Mouse (Mus musculus): ENCODE data around the gene Slc1a3.
"Not testable (repeated sequence)": the region's sequence is repeated elsewhere in the genome, so short reads cannot be mapped to it uniquely, and the experiment has no call there.

The Slc1a3 gene

GRCm38 (mm10) chr15:8706178-8706577 lies 4.4 kb downstream of the Slc1a3 start:
- no peak for DNase-seq

DNA sequence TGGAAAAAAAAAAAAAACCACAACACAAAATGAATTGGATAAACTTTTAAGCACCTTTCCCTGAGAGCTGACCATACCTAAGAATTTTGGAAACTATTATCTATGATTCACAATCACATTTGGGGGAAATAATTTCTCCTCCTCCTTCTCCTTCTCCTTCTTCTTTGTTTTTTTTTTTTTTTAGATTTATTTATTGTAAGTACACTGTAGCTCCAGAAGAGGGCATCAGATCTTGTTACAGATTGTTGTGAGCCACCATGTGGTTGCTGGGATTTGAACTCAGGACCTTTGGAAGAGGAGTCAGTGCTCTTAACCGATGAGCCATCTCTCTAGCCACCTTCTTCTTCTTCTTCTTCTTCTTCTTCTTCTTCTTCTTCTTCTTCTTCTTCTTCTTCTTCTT lies 5.0 kb downstream of the Slc1a3 start:
- not testable (repeated sequence) for DNase-seq

- no peak for DNase-seq
Measured at GRCm38 (mm10) chr15:8697976-8698375, 12.6 kb downstream of the Slc1a3 start.

- no peak for DNase-seq
Measured at GRCm38 (mm10) chr15:8697500-8697899, 13.1 kb downstream of the Slc1a3 start.

DNA sequence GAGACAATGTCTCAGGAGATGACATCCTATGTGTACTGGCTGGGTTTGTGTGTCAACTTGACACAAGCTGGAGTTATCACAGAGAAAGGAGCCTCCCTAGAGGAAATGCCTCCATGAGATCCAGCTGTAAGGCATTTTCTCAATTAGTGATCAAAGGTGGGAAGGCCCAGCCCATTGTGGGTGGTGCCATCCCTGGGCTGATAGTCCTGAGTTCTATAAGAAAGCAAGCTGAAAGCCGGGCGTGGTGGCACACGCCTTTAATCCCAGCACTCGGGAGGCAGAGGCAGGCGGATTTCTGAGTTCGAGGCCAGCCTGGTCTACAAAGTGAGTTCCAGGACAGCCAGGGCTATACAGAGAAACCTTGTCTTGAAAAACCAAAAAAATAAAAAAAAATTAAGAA lies 20.4 kb downstream of the Slc1a3 start:
- DNase-seq = not testable (repeated sequence)

GRCm38 (mm10) chr15:8686846-8687245 lies 23.7 kb downstream of the Slc1a3 start:
- DNase-seq = no peak

- DNase-seq = peak; percentile 57
Measured at GRCm38 (mm10) chr15:8685506-8685905, 25.1 kb downstream of the Slc1a3 start.

DNA sequence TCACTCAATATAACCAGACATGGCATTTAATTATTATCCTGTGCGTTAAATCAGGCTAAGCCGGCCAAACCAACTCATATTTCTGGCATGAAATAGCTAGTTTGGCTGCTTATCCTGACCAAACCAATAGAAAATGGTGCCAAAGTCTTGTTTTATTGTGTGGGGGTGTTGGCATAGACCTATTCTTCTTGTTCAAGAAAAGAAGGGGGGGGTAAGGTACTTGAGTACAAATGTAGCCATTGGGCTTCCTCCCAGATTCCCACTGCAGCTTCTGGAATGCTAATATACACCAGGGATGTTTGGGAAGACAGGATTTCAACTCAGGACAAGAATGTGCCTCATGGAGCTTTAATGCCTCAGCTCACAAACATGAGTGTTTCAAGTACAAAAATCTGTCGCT lies 26.3 kb downstream of the Slc1a3 start:
- DNase-seq = no peak

- DNase-seq = no peak
Measured at GRCm38 (mm10) chr15:8682871-8683270, 27.7 kb downstream of the Slc1a3 start.

GRCm38 (mm10) chr15:8682421-8682820 lies 28.1 kb downstream of the Slc1a3 start:
- DNase-seq = no peak

DNA sequence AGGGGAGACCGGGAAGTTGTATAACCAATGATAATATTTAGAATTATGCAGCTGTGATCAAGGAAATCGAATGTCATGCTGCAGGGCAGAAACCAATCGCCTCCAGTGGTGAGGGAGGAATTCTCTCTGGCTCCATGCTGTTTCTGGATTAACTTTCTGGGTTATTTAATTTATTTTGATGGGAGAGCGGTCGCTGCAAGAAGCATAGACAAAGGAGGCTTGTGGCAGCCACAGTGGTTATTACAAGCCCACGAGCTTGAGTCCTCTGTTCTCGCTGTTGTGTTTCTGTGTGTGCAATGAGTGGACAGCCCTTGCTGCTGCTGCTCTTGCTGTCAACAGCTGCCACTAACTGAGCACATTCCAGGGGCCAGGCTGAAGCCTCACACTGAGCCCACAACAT lies 28.6 kb downstream of the Slc1a3 start:
- no peak for DNase-seq

GRCm38 (mm10) chr15:8681009-8681408 lies 29.6 kb downstream of the Slc1a3 start:
- DNase-seq = no peak

DNA sequence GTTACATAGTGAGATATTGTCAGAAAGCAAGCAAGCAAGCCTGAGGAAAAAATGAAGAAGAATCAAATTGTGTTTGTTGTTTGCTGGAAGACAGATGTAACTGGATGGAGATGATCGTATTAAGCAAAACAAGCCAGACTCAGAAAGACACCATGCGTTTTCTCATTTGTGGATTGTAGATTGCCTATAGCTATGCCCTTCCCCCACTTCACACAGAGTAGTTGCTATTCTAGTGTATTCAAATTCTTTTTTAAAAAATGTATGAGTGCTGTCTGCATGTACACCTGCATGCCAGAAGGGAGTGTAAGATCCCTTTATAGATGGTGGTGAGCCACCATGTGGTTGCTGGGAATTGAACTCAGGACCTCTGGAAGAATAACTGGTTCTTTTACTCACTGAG lies 33.6 kb downstream of the Slc1a3 start:
- no peak for DNase-seq

DNA sequence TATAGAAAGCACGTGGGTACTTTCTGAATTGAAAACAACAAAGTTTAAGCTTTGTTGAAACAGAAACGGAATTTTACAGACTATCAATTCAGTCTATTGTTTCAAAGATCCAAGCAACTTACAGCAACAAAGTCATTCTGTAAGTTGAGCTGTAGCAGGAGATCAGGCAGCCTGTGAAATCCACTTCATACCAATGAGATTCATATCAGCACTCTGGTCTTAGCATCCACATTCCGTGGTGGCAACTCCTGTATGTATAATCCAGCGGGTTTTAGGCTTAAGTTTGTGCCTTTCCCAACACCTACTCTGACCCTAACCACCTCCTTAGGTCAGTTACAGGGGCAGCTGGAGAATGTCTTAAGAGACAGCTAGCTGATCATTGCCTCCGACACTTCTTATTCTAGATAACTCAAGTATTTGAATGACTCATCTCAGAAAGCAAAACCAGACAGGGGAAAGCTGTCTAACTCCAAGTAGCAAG lies 34.3 kb downstream of the Slc1a3 start:
- peak; percentile 44 for DNase-seq

DNA sequence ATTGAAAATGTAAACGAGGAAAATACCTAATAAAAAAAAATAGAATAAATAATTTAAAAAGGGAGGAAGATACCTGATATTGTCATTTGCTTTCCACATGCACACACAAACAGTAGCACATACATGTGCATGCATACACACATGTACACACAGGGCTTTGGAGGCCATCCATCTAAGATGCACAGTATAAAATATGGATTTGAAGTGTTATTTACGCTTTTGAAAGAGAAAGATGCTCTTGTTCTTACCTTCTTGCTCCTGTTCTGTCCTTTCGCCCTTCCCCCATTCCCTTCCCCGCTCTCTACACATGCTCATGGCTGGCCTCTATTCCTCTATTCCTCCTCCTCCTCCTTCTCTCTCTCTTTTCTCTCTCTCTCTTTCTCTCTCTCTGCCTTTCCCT lies 34.9 kb downstream of the Slc1a3 start:
- DNase-seq = no peak

DNA sequence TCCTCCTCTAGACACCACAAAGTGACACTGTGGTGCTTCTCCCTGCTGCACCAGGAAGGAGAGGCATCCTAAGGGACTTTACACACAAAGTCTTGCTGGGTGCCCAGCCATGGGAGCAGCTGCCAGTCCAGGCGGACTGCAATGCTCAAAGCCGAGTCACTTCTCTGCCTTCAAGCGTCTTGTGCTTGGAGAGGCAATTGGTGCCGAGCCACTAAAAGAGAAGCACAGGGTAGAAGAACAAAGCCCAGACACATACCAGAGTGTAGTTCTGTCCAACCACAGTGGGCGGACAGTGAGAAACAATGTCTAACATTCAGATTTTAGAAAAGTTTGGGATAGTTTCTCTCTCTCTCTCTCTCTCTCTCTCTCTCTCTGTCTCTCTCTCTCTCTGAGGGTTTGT lies 38.0 kb downstream of the Slc1a3 start:
- DNase-seq = no peak

DNA sequence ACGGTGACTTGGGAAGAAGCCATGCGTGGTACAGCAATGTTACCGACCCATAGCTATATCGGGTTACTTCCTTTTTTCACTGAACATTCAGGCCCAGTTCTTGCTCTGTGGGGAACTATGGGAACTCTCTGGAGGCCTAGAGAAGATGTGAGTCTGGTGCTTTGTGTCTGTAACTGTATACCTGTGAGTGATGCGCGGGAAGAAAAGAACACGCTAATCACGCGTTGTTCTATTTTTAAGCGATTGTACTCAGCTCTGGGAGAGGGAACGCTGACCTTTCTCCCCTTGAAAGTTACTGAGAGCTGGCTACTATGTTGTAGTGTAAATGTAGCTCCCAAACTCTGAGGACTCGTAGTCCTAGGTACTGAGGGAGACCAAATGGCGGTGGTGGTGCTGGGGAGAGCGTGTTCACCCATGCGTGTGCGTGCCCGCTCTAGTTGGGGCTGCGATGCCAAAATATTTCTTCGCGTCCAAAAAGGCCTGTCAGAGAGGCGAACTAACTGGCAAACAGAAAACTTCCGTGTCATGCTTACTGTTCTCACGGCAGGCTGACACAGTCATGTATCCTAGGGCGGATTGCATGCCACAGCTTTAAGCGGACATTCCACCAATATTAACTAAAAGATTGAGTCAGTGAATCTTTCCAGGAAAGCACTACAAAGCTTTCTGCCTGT lies 42.6 kb downstream of the Slc1a3 start:
- no peak for DNase-seq

DNA sequence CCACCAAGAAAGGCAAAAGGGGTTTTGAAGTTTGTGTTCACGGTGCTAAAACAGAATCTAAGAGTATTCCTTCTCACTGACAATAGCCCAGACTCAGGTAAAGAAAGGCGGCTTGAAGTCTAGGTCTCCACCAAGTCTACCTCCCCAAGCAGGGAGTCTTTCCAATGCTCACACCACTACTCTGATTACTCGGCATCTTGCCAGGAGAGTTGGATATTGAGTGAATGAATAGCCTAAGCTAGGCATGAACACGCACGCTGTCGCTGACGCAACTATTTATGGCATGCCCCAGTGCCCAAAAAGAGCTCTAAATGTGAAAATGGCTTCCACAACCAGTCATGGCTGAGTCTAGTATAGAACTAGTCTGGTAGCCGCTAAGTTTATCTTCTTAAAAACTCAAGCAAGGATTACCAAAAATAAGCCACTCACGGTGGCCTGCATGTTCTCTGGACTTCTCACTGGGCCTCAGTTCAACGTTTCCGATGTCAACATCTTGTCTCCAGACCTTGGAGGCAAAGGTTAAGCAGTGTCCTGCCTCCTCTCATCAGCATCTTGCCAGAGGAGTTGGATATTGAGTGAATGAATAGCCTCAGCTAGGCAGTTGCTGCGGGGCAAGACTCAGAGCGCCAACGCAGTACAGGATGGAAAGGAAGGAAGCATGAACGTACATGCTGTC lies 44.8 kb downstream of the Slc1a3 start:
- no peak for DNase-seq

DNA sequence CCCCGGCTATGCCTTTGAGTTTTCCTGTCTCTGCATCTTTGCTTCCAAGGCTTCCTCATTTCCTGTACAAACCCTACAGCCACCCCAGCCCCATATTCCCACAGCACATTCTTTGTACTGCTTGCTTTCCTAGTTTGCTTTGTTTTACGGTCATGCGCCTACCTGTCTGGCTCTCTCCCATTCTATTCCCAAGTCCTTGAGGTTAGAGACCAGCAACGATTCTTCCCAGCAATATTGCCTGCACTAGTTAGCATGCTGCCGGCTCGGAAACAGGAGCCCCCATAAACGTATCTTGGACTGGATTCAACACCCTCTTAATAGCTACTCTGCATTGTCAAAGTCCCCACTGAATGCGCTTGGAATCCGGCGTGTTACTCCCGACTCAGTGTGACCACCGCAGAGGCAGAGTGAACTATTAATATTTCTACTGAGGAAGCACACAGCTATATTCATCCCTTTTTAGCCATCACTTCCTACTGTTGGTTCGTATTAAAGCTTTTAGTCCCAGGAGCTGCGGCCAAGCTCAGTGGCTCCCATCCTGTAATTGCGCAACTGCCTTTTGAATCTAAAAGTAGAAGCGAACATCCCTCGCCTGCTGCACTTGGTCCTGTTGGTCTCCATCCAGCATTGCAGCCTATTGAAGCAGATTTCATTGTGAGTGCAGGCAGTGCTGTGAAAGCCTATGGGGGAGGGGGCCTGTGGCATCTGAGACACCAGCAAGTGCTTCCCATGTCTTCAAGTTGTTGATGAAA lies 47.0 kb downstream of the Slc1a3 start:
- peak; percentile 74 for DNase-seq

DNA sequence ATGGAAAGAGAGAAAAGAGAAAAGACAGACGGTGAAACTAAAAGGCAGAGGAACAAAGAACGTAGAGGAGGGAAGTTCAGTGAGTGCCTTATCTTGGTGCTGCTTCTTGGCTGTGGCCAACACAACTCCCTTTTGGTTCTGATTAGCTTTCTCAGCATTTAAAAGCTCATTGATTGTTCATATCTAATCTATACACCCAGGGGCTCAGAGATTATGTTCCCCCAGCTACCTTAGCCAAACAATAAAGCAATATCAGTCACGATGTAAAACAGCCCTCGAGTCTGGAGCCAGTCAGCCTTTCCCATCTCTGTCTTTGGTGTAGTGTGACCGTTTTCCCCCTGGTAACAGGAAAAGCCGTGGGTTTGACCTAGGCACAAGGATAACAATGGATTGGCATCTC lies 48.7 kb downstream of the Slc1a3 start:
- no peak for DNase-seq

DNA sequence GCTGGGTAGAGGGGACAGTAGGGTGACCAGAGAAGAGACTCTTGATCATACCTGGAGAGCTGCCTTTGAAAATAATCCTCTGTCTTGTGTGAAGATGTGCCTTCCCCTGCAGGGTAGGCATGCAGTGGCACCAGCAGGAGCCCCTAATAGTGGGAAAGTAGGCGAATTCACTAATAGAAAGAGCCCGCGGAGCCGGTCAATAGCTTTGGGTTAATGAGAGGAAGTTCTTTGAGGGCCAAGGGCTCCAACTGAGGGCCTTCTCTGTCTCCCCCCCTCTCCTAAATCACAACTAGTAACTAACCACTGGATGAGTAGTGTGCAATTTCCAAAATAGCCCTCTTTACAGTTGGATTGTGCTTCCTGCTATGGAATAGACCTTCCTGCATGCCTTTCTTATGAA lies 50.6 kb downstream of the Slc1a3 start:
- DNase-seq = no peak

DNA sequence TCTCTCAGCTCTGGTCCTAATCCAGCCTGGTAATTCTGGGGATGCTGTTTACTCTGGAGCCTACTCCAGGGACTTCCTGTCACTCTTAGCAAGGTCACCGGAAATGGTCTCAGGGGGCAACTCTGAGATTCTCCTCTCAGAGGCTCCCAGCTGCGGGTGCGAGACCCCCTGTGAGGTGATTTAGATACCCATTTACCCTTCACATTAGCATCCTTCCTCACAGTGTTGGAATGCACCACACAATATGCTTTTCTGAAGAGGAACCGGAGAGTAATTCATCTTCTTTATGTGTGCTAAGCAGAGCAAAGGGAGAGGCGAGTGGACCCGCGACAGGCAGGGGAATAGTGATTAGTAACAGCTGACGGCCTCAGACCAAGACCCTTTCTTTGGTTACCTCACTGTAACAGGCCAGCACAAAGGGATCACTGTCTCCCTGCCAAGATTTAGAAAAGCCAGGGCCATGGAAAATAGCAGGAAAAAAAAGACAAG lies 51.0 kb downstream of the Slc1a3 start:
- no peak for DNase-seq

GRCm38 (mm10) chr15:8658086-8658980 lies 52.2 kb downstream of the Slc1a3 start:
- DNase-seq = peak; percentile 32
